Mouse (Mus musculus): ENCODE measurements around the gene Fli1.
A peak's percentile ranks its signal among the peaks of the same experiment; 100 is the strongest.

The Fli1 gene

GRCm38 (mm10) chr9:32456707-32457106 is 86.0 kb downstream of the Fli1 start:
- DNase-seq = no peak

GRCm38 (mm10) chr9:32450161-32450560 is 92.5 kb downstream of the Fli1 start:
- DNase-seq = no peak

DNA sequence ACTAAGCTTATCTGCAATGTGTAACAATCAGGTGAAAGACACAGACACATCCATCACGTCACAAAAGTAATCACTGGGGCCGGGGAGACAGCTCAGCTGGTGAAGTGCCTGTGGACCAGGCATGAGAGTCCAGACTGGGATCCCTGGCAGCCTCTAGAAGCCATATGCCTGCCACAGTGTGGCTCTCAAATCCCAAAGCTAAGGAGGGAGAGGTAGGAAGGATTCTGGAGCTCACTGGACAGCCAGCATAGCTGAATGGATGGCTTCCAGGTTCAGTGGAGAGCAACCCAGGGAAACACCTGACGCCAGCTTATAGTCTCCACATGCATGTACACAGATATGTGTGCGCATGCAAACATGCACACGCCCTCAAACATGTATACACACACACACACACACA is 93.9 kb downstream of the Fli1 start:
- DNase-seq = no peak

DNA sequence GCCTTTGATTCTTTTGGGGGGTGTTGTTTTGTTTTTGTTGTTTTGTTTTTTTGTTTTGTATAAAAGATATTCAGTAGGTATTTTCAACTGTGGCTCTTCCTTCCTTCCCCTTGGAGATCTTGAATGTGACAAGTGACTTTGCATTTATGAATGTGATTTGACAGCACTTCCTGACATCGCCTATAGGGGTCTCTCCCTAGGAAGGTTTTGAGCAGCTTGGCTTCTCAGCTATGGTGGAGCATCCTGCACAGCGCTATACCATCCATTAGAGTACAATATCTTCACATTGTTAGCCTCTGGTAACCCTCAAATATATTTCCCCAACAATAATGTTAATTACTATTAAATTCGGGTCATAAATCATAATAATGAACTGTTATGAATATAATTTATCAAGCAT is 96.9 kb downstream of the Fli1 start:
- no peak for DNase-seq

DNA sequence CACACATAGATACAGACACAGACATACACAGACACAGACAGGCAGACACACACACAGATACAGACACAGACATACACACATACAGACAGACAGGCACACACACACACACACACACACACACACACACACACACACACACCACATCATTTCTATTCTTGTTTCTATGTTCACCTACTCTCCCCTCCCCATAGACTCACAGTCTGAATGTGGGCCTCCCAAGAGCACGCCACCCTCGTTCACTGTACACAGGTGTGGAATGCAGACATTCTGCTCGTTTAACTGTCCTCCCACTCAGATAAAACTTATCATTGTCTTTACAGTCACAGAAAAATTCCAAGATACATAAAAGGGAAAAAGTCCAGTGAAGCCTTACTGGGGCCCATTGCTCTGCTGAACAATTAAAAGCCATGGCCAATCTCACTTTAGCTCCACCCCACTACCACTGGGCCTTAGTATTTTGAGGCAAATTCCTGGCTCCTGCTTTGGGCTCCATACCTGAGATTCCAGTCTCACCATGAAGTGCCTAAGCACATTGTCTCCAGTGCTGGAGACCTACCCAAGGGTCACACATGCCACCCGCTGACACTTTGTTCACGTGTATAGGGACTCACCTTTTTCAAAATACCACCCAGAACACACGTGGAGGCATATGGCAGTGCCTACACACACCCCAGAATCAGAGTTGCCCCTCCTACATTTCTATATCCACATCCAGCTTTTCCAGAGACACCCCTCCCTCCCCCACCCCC is 98.0 kb downstream of the Fli1 start:
- no peak for DNase-seq

GRCm38 (mm10) chr9:32443817-32444216 is 98.8 kb downstream of the Fli1 start:
- DNase-seq = no peak

GRCm38 (mm10) chr9:32443115-32443514 is 99.5 kb downstream of the Fli1 start:
- DNase-seq = no peak

DNA sequence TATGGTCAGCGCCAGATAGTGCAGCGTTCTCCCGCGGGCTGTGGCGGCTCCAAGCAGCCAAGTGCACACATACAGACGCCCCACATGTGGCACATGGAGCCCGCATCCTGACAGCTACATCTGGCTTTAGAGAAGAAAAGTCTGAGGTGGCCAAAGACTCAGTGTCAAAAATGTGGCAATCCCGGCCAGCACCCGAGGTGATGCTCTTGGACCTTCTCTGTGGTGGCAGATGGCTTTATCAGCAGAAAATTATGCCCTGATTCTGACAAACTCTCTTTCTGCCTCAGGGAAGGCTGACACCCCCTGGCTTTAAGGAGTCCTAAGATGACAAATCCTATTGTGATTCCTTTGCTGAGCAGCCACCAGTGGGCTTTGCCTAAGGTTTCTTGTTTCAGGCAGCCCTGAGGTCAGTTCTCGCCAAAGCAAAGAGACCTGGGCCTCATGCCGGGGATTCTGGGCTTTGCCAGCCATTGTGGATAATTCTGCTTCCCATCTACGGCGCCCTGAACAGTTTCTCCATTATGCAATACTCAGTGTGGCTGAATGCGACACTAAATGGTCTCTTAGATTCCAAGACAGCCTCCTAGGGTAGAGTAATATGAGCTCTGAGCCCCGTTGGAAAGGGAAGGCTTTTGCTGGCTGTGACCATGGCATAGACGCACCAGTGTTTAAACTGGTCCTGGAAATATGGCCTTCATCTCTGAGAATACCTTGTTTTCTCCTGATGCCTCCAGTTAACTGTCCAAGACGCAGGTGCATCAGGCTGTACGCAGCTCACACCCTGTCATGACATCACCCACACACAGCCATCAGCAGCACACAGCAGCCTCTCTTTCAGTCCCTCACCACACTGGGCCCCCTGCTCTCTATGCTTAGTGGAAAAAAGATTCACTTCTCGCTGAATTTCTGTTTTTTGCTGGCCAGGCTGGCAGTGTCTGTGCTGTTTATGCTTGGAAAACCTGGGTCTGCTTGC is 108.1 kb downstream of the Fli1 start:
- DNase-seq = no peak

DNA sequence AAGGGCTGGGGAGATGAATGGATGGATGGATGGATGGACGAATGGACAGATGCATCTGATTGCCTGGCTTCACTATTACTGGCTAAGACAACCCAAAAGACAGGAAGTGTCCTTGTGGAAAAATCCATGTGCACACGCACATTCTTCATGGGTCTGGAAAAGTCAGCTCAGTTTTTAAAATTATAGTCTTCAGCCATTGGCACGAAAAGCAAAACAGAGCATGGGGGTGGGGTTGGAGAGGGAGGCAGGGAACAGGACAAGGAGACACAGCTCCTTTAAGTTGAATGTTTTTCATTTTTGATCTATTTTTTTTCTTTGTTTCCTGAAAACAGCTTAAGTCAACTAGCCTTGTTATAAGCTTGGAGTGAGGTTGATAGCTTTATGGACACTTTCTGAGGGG is 111.6 kb downstream of the Fli1 start:
- no peak for DNase-seq

GRCm38 (mm10) chr9:32425321-32425720 is 117.3 kb downstream of the Fli1 start:
- no peak for DNase-seq

DNA sequence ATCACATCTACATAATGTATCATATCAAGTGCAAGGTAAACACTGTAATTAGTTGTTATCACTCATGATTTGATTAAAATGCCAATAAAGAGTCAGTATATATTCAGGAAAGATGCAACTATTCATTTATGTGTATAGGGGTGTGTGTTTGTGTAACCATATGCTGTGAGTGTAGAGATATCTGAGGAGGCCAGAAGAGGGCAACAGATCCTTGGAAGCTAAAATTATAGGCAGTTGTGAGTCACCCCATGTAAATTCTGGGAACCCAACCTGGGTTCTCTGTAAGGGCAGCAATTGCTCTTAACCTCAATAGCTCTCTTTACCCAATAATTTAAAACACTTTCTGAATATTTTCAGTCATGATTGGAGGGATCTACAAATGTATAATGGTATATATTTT is 122.0 kb downstream of the Fli1 start:
- DNase-seq = no peak

DNA sequence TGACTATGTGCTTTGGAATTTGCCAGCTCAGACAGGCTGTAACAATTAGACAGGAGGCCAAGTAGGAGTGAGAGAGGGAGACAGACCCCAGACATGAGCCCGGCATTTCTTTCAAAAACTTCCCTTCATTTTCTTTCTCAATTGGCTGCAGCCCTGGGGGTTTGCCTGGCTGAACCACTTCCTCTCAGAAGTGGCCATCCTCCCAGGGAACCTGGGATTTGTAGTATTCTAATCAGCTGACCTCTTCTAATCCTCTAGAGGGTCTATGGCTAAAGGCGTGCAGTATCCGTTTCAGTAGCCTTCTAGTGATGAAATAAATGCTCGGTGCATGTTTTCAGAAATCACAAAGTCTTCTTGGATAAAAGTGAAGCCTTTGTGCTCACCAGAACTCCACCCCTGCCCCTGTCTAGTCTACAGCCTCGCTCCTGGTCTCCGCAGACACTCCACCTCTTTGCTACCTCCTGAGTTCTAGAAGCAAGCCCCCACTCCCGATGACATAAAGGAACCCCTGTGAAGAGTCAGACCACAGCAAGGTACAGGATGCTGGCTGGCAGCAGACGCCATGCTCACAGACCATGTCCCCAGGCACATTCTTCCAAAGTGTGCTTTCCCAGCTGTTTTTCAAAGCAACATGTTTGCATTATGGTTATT is 125.1 kb downstream of the Fli1 start:
- DNase-seq = no peak

DNA sequence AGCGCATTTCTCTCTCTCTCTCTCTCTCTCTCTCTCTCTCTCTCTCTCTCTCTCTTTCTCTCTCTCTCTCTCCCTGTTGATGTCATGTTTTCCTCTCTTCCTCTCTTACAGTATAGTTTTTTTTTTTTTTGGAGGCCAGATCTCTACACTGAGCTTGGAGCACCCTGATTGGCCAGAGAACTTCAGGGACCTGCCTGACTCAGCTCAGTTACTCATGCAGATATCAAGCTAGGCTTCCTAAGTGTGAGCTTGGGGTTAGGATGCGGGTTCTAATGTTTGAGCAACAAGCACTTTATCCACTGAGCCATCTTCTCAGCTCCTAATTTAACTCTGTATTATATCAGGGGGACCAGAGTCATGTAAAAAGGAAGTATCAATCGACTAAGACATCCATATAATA is 126.7 kb downstream of the Fli1 start:
- no peak for DNase-seq

DNA sequence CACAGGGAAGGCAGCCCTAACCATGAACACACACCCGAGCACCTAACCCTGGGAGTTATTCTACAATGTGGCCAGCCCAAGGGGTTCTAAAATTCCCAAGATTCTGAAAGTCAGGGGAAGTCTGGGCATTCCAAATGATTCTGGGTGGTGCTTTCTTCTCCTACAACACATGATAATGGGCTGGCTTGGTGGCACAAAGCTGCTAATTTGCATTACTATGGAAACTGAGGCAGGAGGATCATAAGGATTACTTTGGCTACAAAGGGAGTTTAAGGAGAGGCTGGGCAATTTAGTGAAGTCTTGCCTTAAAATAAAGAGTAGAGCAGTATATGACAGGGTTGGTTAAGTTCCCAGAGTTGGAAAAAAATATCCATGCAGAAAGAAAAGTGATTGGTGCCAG is 127.7 kb downstream of the Fli1 start:
- no peak for DNase-seq

DNA sequence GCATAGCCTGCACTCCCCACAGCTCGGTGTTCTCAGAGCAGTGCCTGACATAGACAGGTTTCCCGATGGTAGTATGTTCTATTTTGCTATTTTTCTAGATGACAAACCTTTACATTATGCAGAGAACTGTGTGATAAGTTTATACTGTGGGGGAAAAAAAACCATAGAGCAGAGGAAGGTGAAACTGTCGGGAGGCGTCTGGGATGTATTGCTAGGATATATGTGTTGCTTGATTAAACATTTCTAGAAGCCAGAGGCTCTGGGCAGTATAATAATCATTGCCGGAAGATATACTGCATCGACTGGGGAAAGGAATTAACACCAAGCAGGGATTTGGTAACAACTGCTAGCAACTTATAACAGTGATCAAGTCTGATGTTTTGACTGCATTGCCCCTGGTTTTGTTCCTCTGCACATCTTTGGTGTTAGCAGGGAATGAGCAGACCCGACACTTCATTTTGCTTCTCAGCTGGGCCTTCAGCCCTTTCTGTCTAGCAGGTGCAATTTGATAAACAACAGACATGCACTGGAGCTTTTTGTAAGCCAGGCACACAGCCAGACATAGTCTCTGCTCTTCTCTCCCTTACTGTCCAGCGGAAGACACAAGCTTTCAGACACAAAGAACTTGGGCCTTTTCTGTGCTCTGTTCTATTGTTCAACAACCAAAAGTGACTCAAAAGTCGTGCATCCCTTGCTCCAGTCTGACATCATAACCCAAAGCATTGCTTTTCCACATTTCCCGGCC is 129.7 kb downstream of the Fli1 start:
- no peak for DNase-seq

DNA sequence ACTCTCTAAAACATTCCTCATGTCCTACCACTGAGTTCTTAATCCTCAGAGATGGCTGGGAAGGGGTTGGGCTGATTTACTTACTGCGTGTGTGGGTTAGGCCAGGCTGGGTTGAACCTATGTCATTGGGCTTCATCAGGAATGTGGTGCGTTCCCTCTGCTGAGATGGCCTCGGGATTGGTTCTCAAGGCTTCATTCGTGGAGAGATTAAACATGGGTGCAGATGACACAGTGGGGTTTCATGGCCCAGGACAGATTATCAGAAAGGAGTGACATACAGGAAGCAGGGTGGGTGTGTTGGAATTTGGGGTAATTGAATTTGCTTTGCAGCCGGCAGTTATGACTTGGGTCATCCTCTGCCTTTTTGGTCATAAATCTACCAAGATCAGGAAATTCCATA is 131.2 kb downstream of the Fli1 start:
- DNase-seq = no peak

DNA sequence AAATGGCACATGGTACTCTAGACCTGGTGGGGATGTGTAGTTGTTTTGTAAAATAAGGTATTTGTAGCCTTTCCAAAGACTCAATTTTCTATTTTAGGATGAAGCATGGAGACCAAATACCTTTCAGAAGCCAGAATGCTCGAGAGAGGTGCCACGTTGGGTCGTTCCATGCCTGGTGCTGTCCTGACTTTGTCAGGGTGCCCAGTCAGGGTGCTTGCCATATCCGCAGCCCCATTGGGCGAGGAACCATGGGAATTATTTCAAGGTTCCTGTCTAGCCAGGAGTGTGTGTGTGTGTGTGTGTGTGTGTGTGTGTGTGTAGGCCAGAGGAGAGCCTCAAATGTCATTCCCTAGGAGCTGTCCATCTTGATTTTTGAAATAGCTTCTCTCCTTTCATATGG is 132.0 kb downstream of the Fli1 start:
- DNase-seq = no peak

DNA sequence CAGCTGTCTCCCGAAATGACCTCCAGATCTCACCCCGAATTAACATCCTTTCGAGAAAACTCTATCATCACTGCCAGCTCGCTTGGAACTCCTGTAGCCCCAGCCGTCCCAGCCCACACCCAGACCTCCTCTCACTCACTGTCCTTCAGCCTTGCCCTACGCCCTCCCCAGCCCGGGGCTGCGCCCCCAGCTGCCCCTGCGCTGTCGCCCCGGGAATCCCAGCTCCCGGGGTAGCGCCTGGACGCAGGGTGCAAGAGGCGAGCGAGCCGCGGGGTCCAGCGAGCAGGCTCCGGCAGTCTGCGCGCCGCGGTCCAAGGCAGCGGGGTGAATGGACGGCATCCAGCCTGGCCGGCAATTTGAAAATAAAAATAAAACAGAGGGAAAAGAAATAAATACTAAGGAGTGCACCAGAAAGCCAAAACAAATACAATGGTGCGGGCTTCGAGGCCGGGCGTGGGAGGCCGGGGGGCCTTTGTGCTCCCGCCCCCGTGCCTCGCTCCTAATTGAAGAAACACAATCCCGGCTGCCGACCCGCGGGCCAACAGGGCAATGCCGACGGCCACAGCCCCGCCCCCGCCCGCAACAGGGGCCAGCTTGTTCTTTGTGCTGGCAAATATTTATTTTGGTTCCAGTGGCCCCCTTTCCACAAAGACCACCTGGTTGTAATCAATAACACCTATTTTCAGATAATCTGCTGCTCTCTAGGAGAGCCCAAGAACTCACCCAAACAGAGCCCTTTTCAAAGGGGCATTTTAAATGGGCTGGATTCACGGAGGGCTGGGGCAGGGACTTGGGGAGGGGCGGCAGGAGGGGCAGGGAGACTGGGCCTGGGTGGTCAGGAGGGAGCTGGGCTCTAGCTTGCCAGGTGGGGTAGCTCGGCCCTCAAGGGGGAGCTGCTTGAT is 133.3 kb downstream of the Fli1 start:
- no peak for DNase-seq

DNA sequence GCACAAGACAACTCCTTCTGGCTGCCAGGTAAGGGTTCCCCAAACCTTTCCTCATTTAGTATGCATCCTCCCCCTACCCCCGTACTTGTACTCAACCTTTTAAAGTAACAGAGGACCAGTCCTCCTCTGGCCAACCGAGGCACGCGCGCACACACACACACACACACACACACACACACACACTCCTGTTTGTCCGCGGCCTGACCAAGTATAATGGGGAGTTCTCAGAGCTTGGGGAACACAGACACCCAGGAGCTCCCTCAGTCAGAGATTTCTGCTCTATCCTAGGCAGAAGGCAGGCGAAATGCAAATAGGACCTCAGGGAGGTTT is 134.0 kb downstream of the Fli1 start:
- no peak for DNase-seq

DNA sequence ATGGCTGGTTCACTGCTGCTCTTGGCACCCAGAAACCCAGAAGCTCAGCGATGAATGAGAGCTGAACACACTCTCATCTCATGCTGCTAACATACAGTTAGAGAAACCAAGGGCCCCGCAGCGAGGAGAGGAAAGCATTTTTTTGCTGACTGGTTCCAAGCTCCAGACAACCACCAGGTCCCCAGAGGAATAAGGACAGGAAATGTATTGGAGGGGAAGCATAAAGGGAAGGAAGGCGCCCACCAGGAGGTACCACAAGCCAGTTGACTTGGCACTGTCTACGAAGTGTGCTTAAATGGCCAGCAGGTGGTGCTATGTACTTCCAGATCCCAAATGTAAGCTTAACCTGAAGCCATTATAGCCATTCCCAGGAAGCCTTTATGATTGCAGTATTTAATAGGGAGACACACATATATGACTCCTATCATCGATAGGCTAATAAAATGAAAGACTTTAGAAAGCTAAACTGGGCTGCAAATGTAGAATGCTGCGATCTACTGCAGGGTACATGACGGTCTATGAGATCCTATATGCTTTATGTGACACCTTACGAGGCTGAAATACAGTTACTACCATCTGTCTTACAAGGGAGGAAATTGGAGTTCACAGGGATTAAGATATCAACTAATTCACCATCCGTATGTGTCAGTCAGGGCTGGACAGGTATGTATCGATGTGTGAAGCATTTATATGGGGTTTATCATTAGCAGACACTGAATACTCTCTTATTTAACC is 137.3 kb downstream of the Fli1 start:
- peak; percentile 11 for DNase-seq

GRCm38 (mm10) chr9:32400662-32401161 is 141.9 kb downstream of the Fli1 start:
- DNase-seq = no peak

Measured in cerebellum, adult 11-12 months (tissue).